Mouse (Mus musculus): ENCODE measurements around the gene Usp17ld.
"Not testable (repeated sequence)": the region's sequence is repeated elsewhere in the genome, so short reads cannot be mapped to it uniquely, and the experiment has no call there.

Gene Usp17ld

GRCm38 (mm10) chr7:103252405-103252804 is at the start of gene Usp17ld:
Gene Usp17ld (minus strand): TSS chr7:103252505.
- not testable (repeated sequence) for DNase-seq (ENCODE audit: low read depth)

GRCm38 (mm10) chr7:103216696-103217095 is 35.6 kb downstream of the Usp17ld start, which contains the start of gene Olfr594:
Gene Olfr594 (plus strand): TSS chr7:103216996.
- no peak for DNase-seq (ENCODE audit: low read depth)

- DNase-seq (ENCODE audit: low read depth), result not testable (repeated sequence)
These were observed 40.3 kb downstream of the Usp17ld start for GRCm38 (mm10) chr7:103212050-103212449.

- DNase-seq (ENCODE audit: low read depth), result no peak
These were observed 40.7 kb downstream of the Usp17ld start, which contains the start of gene Olfr593 for GRCm38 (mm10) chr7:103211562-103211961. Gene Olfr593 (plus strand): TSS chr7:103211862.
